Mouse (Mus musculus): ENCODE data around the gene Spg11.

DNA sequence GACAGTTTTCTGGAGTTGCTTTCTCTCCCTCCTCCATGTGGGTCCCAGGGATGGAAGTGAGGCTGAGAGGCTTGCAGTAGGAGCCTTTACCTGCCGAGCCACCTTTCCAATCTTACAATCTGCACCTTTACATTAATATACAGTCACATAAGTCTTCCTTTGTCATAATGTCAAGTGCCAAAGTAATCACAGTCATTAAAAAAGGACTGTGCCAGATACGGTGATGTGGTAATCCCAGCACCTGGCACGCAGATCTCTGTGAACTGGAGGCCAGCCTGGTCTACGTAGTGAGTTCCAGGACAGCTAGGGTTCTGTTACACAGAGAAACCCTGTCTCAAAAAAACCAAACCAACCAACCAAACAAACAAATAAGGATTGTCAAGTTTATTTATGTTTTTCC, 24.3 kb downstream of the Spg11 start:
- no peak for TF ChIP-seq FOSL1 (IDR thresholded peaks at IDR 0.05; ENCODE audit: insufficient read depth, low read length, poor library complexity, severe bottlenecking)
- TF ChIP-seq CTCF (IDR thresholded peaks at IDR 0.05; ENCODE audit: control insufficient read depth, insufficient read depth, insufficient read length), result no peak
- no peak for TF ChIP-seq MYOG (IDR thresholded peaks at IDR 0.05; ENCODE audit: control insufficient read depth, extremely low read depth, insufficient read length)
- no peak for TF ChIP-seq MAX (IDR thresholded peaks at IDR 0.05)
- TF ChIP-seq USF1 (IDR thresholded peaks at IDR 0.05; ENCODE audit: low read depth), result no peak
- no peak for TF ChIP-seq MYOD1 (IDR thresholded peaks at IDR 0.05; ENCODE audit: control insufficient read depth, insufficient read length, low read depth)

Data from C2C12 (cell line).